Mouse (Mus musculus) embryonic facial prominence, embryonic 13.5 days (tissue): ENCODE data around the gene Kdelr2. TPM values are rescaled to one million over a fixed set of nuclear protein-coding genes. Genes with fewer than 3 reads are reported as not detected.
"Not testable (repeated sequence)": the region's sequence is repeated elsewhere in the genome, so short reads cannot be mapped to it uniquely, and the experiment has no call there.

Experiments used
- ATAC-seq: fragments of 200-750 bp; cut with Nextera tagmentation; 2 replicates; pipeline ENCODE4 v1.8.0; 2017; ENCODE audit warnings: low read depth; ENCODE audit not compliant: insufficient number of reproducible peaks, insufficient read depth, low FRiP score, low TSS enrichment
- H3K27ac ChIP-seq: fragments of 300-500 bp; sonication (generic); 2 replicates; pipeline ENCODE4 v1.5.1; 2015; ENCODE audit warnings: moderate library complexity, mild to moderate bottlenecking, inconsistent platforms
- H3K27me3 ChIP-seq: fragments of 300-500 bp; sonication (generic); 2 replicates; pipeline ENCODE4 v1.6.1; 2015; ENCODE audit warnings: mild to moderate bottlenecking, inconsistent platforms
- H3K36me3 ChIP-seq: fragments of 300-500 bp; sonication (generic); 2 replicates; pipeline ENCODE4 v1.6.1; 2015; ENCODE audit warnings: mild to moderate bottlenecking, inconsistent platforms
- H3K4me1 ChIP-seq: fragments of 300-500 bp; sonication (generic); 2 replicates; pipeline ENCODE4 v1.6.1; 2015; ENCODE audit warnings: inconsistent platforms
- H3K4me2 ChIP-seq: fragments of 300-500 bp; sonication (generic); 2 replicates; pipeline ENCODE4 v1.6.1; 2015; ENCODE audit warnings: moderate library complexity, mild to moderate bottlenecking, inconsistent platforms
- H3K4me3 ChIP-seq: fragments of 300-500 bp; sonication (generic); 2 replicates; pipeline ENCODE4 v1.5.1; 2015; ENCODE audit warnings: mild to moderate bottlenecking, inconsistent platforms
- H3K9ac ChIP-seq: fragments of 300-500 bp; sonication (generic); 2 replicates; pipeline ENCODE4 v1.6.1; 2015; ENCODE audit warnings: mild to moderate bottlenecking, inconsistent platforms
- H3K9me3 ChIP-seq: fragments of 300-500 bp; sonication (generic); 2 replicates; pipeline ENCODE4 v1.6.1; 2016; ENCODE audit warnings: inconsistent platforms
- WGBS: fragments of 180-500 bp; shearing (Covaris S2); methylation state at CpG from one replicate; pipeline ENCODE4 v1.1.7; 2015; ENCODE audit warnings: mixed read lengths; 5-methylcytosine and 5-hydroxymethylcytosine counted together
- polyA plus RNA-seq: library from polyadenylated mRNA; unstranded; fragments of >200 nt; fragmentation: Nextera tagmentation; extraction: Ambion mirVana; gene quantifications from 2 replicates; pipeline ENCODE4 v1.2.1, GENCODE M21; 2015

The Kdelr2 gene
- polyA plus RNA-seq, 1 experiment from 2014 or later, result 355 TPM

DNA sequence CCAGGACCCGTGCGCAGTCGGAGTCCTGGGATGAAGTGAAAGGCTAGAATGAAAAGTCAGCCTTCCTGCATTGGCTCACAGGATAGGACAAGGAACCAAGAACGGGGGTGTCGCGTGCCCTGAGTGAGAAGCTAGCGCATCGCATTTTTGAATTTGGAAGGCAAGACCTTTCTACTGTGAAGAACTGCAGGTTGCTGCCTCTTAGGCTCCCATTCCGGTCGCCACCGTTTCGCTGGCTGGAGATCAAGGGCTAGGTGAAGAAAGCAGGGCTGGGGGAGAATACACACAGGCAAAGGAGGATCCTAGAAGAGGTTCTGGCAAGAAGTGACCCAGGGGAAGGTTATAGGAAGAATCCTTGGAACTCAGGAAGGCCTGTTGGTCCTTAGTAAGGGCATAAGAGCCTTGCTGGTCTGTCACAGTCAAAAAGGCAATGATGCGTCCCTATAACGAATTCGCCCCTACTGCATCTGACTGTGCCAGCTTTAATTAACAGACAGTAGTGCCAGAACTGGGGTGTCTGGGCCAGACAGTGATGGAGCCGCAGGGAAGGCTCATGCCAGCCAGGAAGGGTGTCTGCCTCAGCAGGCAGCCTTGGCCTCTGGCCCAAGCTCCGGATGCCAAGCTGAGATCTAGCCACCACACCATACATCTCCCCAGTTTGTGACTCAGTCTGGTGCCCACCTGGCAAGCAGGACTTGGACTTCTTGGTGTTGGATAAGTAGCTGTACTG lies 33.1 kb upstream of the Kdelr2 start:
- peak overlapping the region; percentile 30 for H3K4me3 ChIP-seq
- H3K27ac ChIP-seq, result no peak overlapping the region
- H3K27me3 ChIP-seq, result peaks cover 93% of the 10 kb centered on the region
- peaks cover 15% of the 10 kb centered on the region for H3K4me1 ChIP-seq
- H3K9me3 ChIP-seq, result no peaks in the 10 kb centered on the region
- ATAC-seq, result no peak
- no peaks in the 10 kb centered on the region for H3K36me3 ChIP-seq
- whole genome bisulfite sequencing, result 24% methylated on average over 17 of the region's 17 CpGs
- H3K9ac ChIP-seq, result no peak overlapping the region
- peak overlapping the region; percentile 56 for H3K4me2 ChIP-seq

DNA sequence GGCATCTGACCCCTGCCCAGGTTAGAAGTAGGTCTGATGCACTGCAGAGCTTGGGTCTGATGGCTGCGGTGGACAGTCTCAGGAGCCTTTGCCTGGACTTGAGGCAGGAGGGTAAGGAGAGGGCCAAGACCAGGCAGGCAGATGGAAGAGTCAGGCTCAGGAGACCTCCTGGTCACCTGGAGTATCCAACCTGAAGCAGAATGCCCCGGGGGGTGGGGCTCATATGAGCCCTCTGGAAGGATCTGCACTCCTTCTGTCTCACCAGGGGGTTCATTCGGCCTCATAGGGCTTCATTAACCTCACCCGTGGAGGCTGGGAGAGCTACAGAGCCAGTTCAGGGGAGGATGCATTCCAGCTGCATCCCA lies 32.5 kb upstream of the Kdelr2 start:
- Histone ChIP-seq H3K4me3 (no peak overlapping the region), H3K4me1 (peaks cover 15% of the 10 kb centered on the region), H3K27me3 (peaks cover 91% of the 10 kb centered on the region), H3K36me3 (no peaks in the 10 kb centered on the region), H3K27ac (no peak overlapping the region), H3K4me2 (no peak overlapping the region), H3K9me3 (peaks cover under 1% of the 10 kb centered on the region; the same call in 1 of the 2 replicates), H3K9ac (no peak overlapping the region)
- WGBS, result 45% methylated on average over 4 of the region's 4 CpGs
- no peak for ATAC-seq

DNA sequence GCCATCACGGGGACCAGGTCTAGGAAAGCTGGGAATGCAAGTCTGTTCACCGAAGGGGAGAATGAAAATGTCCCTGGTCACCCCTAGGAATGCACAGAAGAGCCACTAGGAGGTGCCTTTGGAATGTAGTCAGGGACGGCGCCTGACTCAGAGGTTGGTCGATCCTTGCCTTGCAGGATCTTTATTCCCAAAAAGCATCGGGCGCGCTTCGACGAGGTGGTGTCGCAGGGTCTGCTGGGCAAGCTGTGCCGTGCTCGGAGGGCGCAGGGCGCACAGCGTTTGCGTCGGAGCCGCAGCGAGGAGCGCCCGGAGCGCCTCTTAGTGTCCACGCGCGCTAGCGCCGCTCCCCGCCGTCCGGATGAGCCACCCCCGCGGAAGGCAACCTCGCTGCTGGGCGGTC lies 30.8 kb upstream of the Kdelr2 start:
- peaks cover 15% of the 10 kb centered on the region for H3K4me1 ChIP-seq
- H3K27me3 ChIP-seq, result peaks cover 81% of the 10 kb centered on the region
- peak overlapping the region; percentile 70 for H3K4me2 ChIP-seq
- no peak overlapping the region for H3K27ac ChIP-seq
- peak overlapping the region; percentile 42 for H3K4me3 ChIP-seq
- H3K9me3 ChIP-seq, result peaks cover 7% of the 10 kb centered on the region; the same call in 1 of the 2 replicates
- H3K9ac ChIP-seq, result peak overlapping the region; percentile 64
- ATAC-seq, result no peak
- H3K36me3 ChIP-seq, result no peaks in the 10 kb centered on the region
- 1% methylated on average over 35 of the region's 35 CpGs for WGBS

- Histone ChIP-seq H3K4me3 (peak overlapping the region; percentile 12; the same call in 1 of the 2 replicates), H3K36me3 (no peaks in the 10 kb centered on the region), H3K4me1 (peaks cover 9% of the 10 kb centered on the region), H3K4me2 (peak overlapping the region; percentile 47), H3K9ac (no peak overlapping the region), H3K27ac (no peak overlapping the region), H3K9me3 (peaks cover 7% of the 10 kb centered on the region; the same call in 1 of the 2 replicates), H3K27me3 (peaks cover 57% of the 10 kb centered on the region)
- 5% methylated on average over 21 of the region's 21 CpGs for WGBS
- 0 out of 2 replicates have a peak, but pooled peaks have one; percentile 34 for ATAC-seq
Observed at GRCm38 (mm10) chr5:143375242-143375641, 28.4 kb upstream of the Kdelr2 start.

- Histone ChIP-seq H3K4me2 (no peak overlapping the region), H3K4me1 (peaks cover 9% of the 10 kb centered on the region), H3K36me3 (no peaks in the 10 kb centered on the region), H3K27ac (no peak overlapping the region), H3K9me3 (peaks cover 7% of the 10 kb centered on the region; the same call in 1 of the 2 replicates), H3K9ac (no peak overlapping the region), H3K27me3 (peaks cover 48% of the 10 kb centered on the region), H3K4me3 (no peak overlapping the region)
- no peak for ATAC-seq
- 83% methylated on average over 4 of the region's 4 CpGs for WGBS
Observed at GRCm38 (mm10) chr5:143376156-143376555, 27.5 kb upstream of the Kdelr2 start.

GRCm38 (mm10) chr5:143386797-143387621 lies 16.6 kb upstream of the Kdelr2 start:
- ATAC-seq, result no peak; the same call in 1 of the 2 replicates
- Histone ChIP-seq H3K9ac (peak overlapping the region; percentile 17; the same call in 1 of the 2 replicates), H3K4me1 (peaks cover 8% of the 10 kb centered on the region), H3K27ac (no peak overlapping the region), H3K9me3 (no peaks in the 10 kb centered on the region), H3K36me3 (no peaks in the 10 kb centered on the region), H3K4me2 (peak overlapping the region; percentile 62), H3K27me3 (peaks cover 42% of the 10 kb centered on the region), H3K4me3 (peak overlapping the region; percentile 35)
- 10% methylated on average over 39 of the region's 39 CpGs for WGBS

GRCm38 (mm10) chr5:143394184-143394583 lies 9.5 kb upstream of the Kdelr2 start:
- no peak overlapping the region for H3K4me3 ChIP-seq
- H3K36me3 ChIP-seq, result peaks cover 8% of the 10 kb centered on the region
- WGBS, result 79% methylated on average over 7 of the region's 7 CpGs
- no peaks in the 10 kb centered on the region for H3K4me1 ChIP-seq
- no peak overlapping the region for H3K9ac ChIP-seq
- H3K4me2 ChIP-seq, result no peak overlapping the region
- peaks cover under 1% of the 10 kb centered on the region; the same call in 1 of the 2 replicates for H3K27me3 ChIP-seq
- ATAC-seq, result no peak
- no peak overlapping the region for H3K27ac ChIP-seq
- H3K9me3 ChIP-seq, result no peaks in the 10 kb centered on the region

GRCm38 (mm10) chr5:143394966-143395365 lies 8.7 kb upstream of the Kdelr2 start:
- peaks cover 11% of the 10 kb centered on the region for H3K36me3 ChIP-seq
- not testable (repeated sequence) for H3K4me3 ChIP-seq, H3K9me3 ChIP-seq, ATAC-seq, H3K9ac ChIP-seq, H3K27me3 ChIP-seq, H3K4me2 ChIP-seq, H3K4me1 ChIP-seq, H3K27ac ChIP-seq
- WGBS, result 87% methylated on average over 2 of the region's 2 CpGs

- no peak for ATAC-seq
- no peaks in the 10 kb centered on the region for H3K4me1 ChIP-seq
- 45% methylated on average over 2 of the region's 2 CpGs for WGBS
Observed at GRCm38 (mm10) chr5:143395649-143396048, 8.0 kb upstream of the Kdelr2 start.

GRCm38 (mm10) chr5:143400501-143400900 lies 3.1 kb upstream of the Kdelr2 start:
- Histone ChIP-seq H3K27ac (no peak overlapping the region), H3K4me2 (no peak overlapping the region), H3K4me1 (peaks cover 25% of the 10 kb centered on the region), H3K36me3 (peaks cover 12% of the 10 kb centered on the region), H3K27me3 (no peaks in the 10 kb centered on the region), H3K4me3 (no peak overlapping the region), H3K9me3 (no peaks in the 10 kb centered on the region), H3K9ac (no peak overlapping the region)
- WGBS, result 87% methylated on average over 12 of the region's 12 CpGs
- no peak for ATAC-seq

More at GRCm38 (mm10) chr5:143395649-143396048, 8.0 kb upstream of the Kdelr2 start:
- Histone ChIP-seq H3K36me3 (peaks cover 11% of the 10 kb centered on the region), H3K9ac (no peak overlapping the region), H3K9me3 (no peaks in the 10 kb centered on the region), H3K27ac (no peak overlapping the region), H3K4me2 (no peak overlapping the region), H3K27me3 (no peaks in the 10 kb centered on the region), H3K4me3 (no peak overlapping the region)

- H3K27me3 ChIP-seq, result no peaks in the 10 kb centered on the region
- no peak overlapping the region for H3K4me3 ChIP-seq
- no peak overlapping the region for H3K9ac ChIP-seq
- ATAC-seq, result no peak
- 67% methylated on average over 2 of the region's 2 CpGs for WGBS
- no peaks in the 10 kb centered on the region for H3K9me3 ChIP-seq
- peaks cover 31% of the 10 kb centered on the region for H3K4me1 ChIP-seq
- no peak overlapping the region for H3K4me2 ChIP-seq
- H3K36me3 ChIP-seq, result peaks cover 22% of the 10 kb centered on the region
- no peak overlapping the region for H3K27ac ChIP-seq
Observed at GRCm38 (mm10) chr5:143401556-143401955, 2.1 kb upstream of the Kdelr2 start.
